Mouse (Mus musculus) limb, embryonic 12.5 days (tissue): ENCODE measurements at regions not wholly inside any gene's neighbourhood (a gene's known extent, or its start where the extent isn't known, plus 50 kb on each side); places are given as distances from the start of the nearest gene placed in this dataset. TPM values are rescaled to one million over a fixed set of nuclear protein-coding genes. Genes with fewer than 3 reads are reported as not detected.

ENCODE experiments used
- ATAC-seq: fragments of 200-750 bp; cut with Nextera tagmentation; 2 replicates; pipeline ENCODE4 v1.8.0; 2017; ENCODE audit warnings: low read depth, moderate TSS enrichment; ENCODE audit not compliant: insufficient number of reproducible peaks, insufficient read depth, low FRiP score, low TSS enrichment
- H3K27ac ChIP-seq: fragments of 300-500 bp; sonication (generic); 2 replicates; pipeline ENCODE4 v1.5.1; 2016; ENCODE audit warnings: mild to moderate bottlenecking, moderate library complexity
- H3K27me3 ChIP-seq: fragments of 300-500 bp; sonication (generic); 2 replicates; pipeline ENCODE4 v1.6.1; 2016; ENCODE audit warnings: mild to moderate bottlenecking, moderate library complexity
- H3K36me3 ChIP-seq: fragments of 300-500 bp; sonication (generic); 2 replicates; pipeline ENCODE4 v1.6.1; 2016; ENCODE audit warnings: mild to moderate bottlenecking, moderate library complexity
- H3K4me1 ChIP-seq: fragments of 300-500 bp; sonication (generic); replicated peaks from 2 replicates; pipeline ENCODE4 v1.6.1; 2016
- H3K4me2 ChIP-seq: fragments of 300-500 bp; sonication (generic); 2 replicates; pipeline ENCODE4 v1.6.1; 2016; ENCODE audit warnings: mild to moderate bottlenecking, moderate library complexity
- H3K4me3 ChIP-seq: fragments of 300-500 bp; sonication (generic); replicated peaks from 2 replicates; pipeline ENCODE4 v1.5.1; 2016; ENCODE audit warnings: mild to moderate bottlenecking
- H3K9ac ChIP-seq: fragments of 300-500 bp; sonication (generic); replicated peaks from 2 replicates; pipeline ENCODE4 v1.6.1; 2016; ENCODE audit warnings: mild to moderate bottlenecking, moderate library complexity
- H3K9me3 ChIP-seq: fragments of 300-500 bp; sonication (generic); 2 replicates; pipeline ENCODE4 v1.6.1; 2016; ENCODE audit warnings: mild to moderate bottlenecking, moderate library complexity
- WGBS: fragments of 180-500 bp; shearing (Covaris S2); methylation state at CpG from one replicate; pipeline ENCODE4 v1.1.7; 2016; 5-methylcytosine and 5-hydroxymethylcytosine counted together
- microRNA-seq: library from miRNA; unstranded; fragments of <30 nt; microRNA quantifications from one replicate; pipeline ENCODE4, GENCODE M21; 2017

- Histone ChIP-seq H3K9ac (no peak overlapping the region), H3K4me3 (no peak overlapping the region), H3K27me3 (no peaks in the 10 kb centered on the region), H3K9me3 (no peaks in the 10 kb centered on the region), H3K4me1 (0 out of 2 replicates have a peak, but pooled peaks cover 3% of the 10 kb centered on the region), H3K36me3 (no peaks in the 10 kb centered on the region), H3K4me2 (no peak overlapping the region), H3K27ac (no peak overlapping the region)
- WGBS = 63% methylated on average over 3 of the region's 3 CpGs
- ATAC-seq = no peak
Measured at GRCm38 (mm10) chr14:109802522-109803126, 888.7 kb upstream of the Slitrk1 start.

- 77% methylated on average over 1 of the region's 1 CpGs for WGBS
- no peak for ATAC-seq
- no peaks in the 10 kb centered on the region for H3K4me1 ChIP-seq
Measured at GRCm38 (mm10) chr14:109772246-109772645, 858.3 kb upstream of the Slitrk1 start.

GRCm38 (mm10) chr14:109760892-109761291, 846.9 kb upstream of the Slitrk1 start:
- Histone ChIP-seq H3K9me3 (no peaks in the 10 kb centered on the region), H3K4me1 (no peaks in the 10 kb centered on the region), H3K4me3 (no peak overlapping the region), H3K27me3 (no peaks in the 10 kb centered on the region), H3K27ac (no peak overlapping the region), H3K4me2 (no peak overlapping the region), H3K36me3 (no peaks in the 10 kb centered on the region), H3K9ac (no peak overlapping the region)
- WGBS = 88% methylated on average over 1 of the region's 1 CpGs
- no peak for ATAC-seq

More at GRCm38 (mm10) chr14:109772246-109772645, 858.3 kb upstream of the Slitrk1 start:
- Histone ChIP-seq H3K4me3 (no peak overlapping the region), H3K9me3 (no peaks in the 10 kb centered on the region), H3K27ac (no peak overlapping the region), H3K9ac (no peak overlapping the region), H3K27me3 (no peaks in the 10 kb centered on the region), H3K4me2 (no peak overlapping the region), H3K36me3 (no peaks in the 10 kb centered on the region)

Small RNA genes lying in the stretch of these regions (microRNA-seq; reads per million reads assigned to microRNA genes)
- not detected for gene Gm24369
